Mouse (Mus musculus) embryonic facial prominence, embryonic 14.5 days (tissue): ENCODE measurements around the gene Irx5. TPM values are rescaled to one million over a fixed set of nuclear protein-coding genes. Genes with fewer than 3 reads are reported as not detected.

Experiments
- ATAC-seq: fragments of 200-750 bp; cut with Nextera tagmentation; 2 replicates; pipeline ENCODE4 v1.8.0; 2017; ENCODE audit warnings: low read depth, moderate number of reproducible peaks, moderate TSS enrichment
- DNase-seq: peaks from one replicate; pipeline ENCODE4 v3.0.0-alpha.2; 2015; ENCODE audit warnings: low spot score
- H3K27ac ChIP-seq: fragments of 300-500 bp; sonication (generic); replicated peaks from 2 replicates; pipeline ENCODE4 v1.5.1; 2014; ENCODE audit warnings: low read depth, mild to moderate bottlenecking, low read length, moderate library complexity
- H3K27me3 ChIP-seq: fragments of 300-500 bp; sonication (generic); replicated peaks from 2 replicates; pipeline ENCODE4 v1.6.1; 2014; ENCODE audit warnings: low read length; ENCODE audit not compliant: control insufficient read depth, insufficient read depth
- H3K36me3 ChIP-seq: fragments of 300-500 bp; sonication (generic); 2 replicates; pipeline ENCODE4 v1.6.1; 2014; ENCODE audit warnings: low read length, mixed read lengths; ENCODE audit not compliant: control insufficient read depth, insufficient read depth
- H3K4me1 ChIP-seq: fragments of 300-500 bp; sonication (generic); 2 replicates; pipeline ENCODE4 v1.6.1; 2014; ENCODE audit warnings: antibody characterized with exemption, low read length; ENCODE audit not compliant: control insufficient read depth, insufficient read depth
- H3K4me2 ChIP-seq: fragments of 300-500 bp; sonication (generic); 2 replicates; pipeline ENCODE4 v1.6.1; 2014; ENCODE audit warnings: low read depth, mild to moderate bottlenecking, low read length, moderate library complexity, mixed read lengths
- H3K4me3 ChIP-seq: fragments of 300-500 bp; sonication (generic); 2 replicates; pipeline ENCODE4 v1.5.1; 2014; ENCODE audit warnings: low read depth, mild to moderate bottlenecking, low read length
- H3K9ac ChIP-seq: fragments of 300-500 bp; sonication (generic); 2 replicates; pipeline ENCODE4 v1.6.1; 2014; ENCODE audit warnings: low read depth, mild to moderate bottlenecking, low read length, moderate library complexity, mixed read lengths
- H3K9me3 ChIP-seq: fragments of 300-500 bp; sonication (generic); 2 replicates; pipeline ENCODE4 v1.6.1; 2016; ENCODE audit warnings: low read length; ENCODE audit not compliant: control insufficient read depth
- WGBS: fragments of 180-500 bp; shearing (Covaris S2); extraction: QIAGEN DNeasy Blood & Tissue Kit; methylation state at CpG from one replicate; pipeline ENCODE4 v1.1.7; 2014; 5-methylcytosine and 5-hydroxymethylcytosine counted together
- polyA plus RNA-seq: library from polyadenylated mRNA; unstranded; fragments of >200 nt; fragmentation: Nextera tagmentation; extraction: Ambion mirVana; gene quantifications from 2 replicates; pipeline ENCODE4 v1.2.1, GENCODE M21; 2014

The Irx5 gene
- polyA plus RNA-seq, 1 experiment from 2014 or later, result 11.4 TPM

- peaks cover 3% of the 10 kb centered on the region; the same call in 1 of the 2 replicates for H3K4me1 ChIP-seq
- H3K9ac ChIP-seq, result no peak overlapping the region
- H3K4me2 ChIP-seq, result no peak overlapping the region
- no peak overlapping the region for H3K27ac ChIP-seq
- no peak overlapping the region for H3K4me3 ChIP-seq
- H3K27me3 ChIP-seq, result 0 out of 2 replicates have a peak, but pooled peaks cover 4% of the 10 kb centered on the region
- H3K9me3 ChIP-seq, result no peaks in the 10 kb centered on the region
- WGBS, result 44% methylated on average over 2 of the region's 2 CpGs
- DNase-seq (no peak), ATAC-seq (no peak)
- no peaks in the 10 kb centered on the region for H3K36me3 ChIP-seq
These were observed 23.1 kb downstream of the Irx5 start for GRCm38 (mm10) chr8:92380571-92380970.

GRCm38 (mm10) chr8:92387893-92388292, 30.5 kb downstream of the Irx5 start:
- Histone ChIP-seq H3K9ac (no peak overlapping the region), H3K4me1 (no peaks in the 10 kb centered on the region), H3K4me3 (no peak overlapping the region), H3K27ac (no peak overlapping the region), H3K9me3 (no peaks in the 10 kb centered on the region), H3K36me3 (no peaks in the 10 kb centered on the region), H3K27me3 (no peaks in the 10 kb centered on the region), H3K4me2 (no peak overlapping the region)
- WGBS, result 78% methylated on average over 4 of the region's 4 CpGs
- DNase-seq (peak; percentile 62), ATAC-seq (peak; percentile 62; the same call in 1 of the 2 replicates)

GRCm38 (mm10) chr8:92404218-92404617, 46.8 kb downstream of the Irx5 start:
- 86% methylated on average over 2 of the region's 2 CpGs for WGBS
- DNase-seq (no peak), ATAC-seq (no peak)

GRCm38 (mm10) chr8:92408092-92408491, 50.7 kb downstream of the Irx5 start:
- peaks cover 3% of the 10 kb centered on the region; the same call in 1 of the 2 replicates for H3K4me1 ChIP-seq
- no peak overlapping the region for H3K4me3 ChIP-seq
- H3K9ac ChIP-seq, result no peak overlapping the region
- no peaks in the 10 kb centered on the region for H3K36me3 ChIP-seq
- H3K9me3 ChIP-seq, result no peaks in the 10 kb centered on the region
- peak; percentile 9 for DNase-seq
- 43% methylated on average over 7 of the region's 7 CpGs for WGBS
- no peak overlapping the region for H3K4me2 ChIP-seq
- H3K27me3 ChIP-seq, result peaks cover 4% of the 10 kb centered on the region; the same call in 1 of the 2 replicates
- no peak overlapping the region for H3K27ac ChIP-seq
- no peak for ATAC-seq

More at GRCm38 (mm10) chr8:92404218-92404617, 46.8 kb downstream of the Irx5 start:
- Histone ChIP-seq H3K4me2 (no peak overlapping the region), H3K27ac (no peak overlapping the region), H3K4me1 (peaks cover 3% of the 10 kb centered on the region; the same call in 1 of the 2 replicates), H3K9me3 (no peaks in the 10 kb centered on the region), H3K36me3 (no peaks in the 10 kb centered on the region), H3K27me3 (peaks cover 1% of the 10 kb centered on the region; the same call in 1 of the 2 replicates), H3K4me3 (no peak overlapping the region), H3K9ac (no peak overlapping the region)

GRCm38 (mm10) chr8:92413583-92413982, 56.2 kb downstream of the Irx5 start:
- 67% methylated on average over 6 of the region's 6 CpGs for WGBS
- no peaks in the 10 kb centered on the region for H3K9me3 ChIP-seq
- no peak overlapping the region for H3K4me3 ChIP-seq
- H3K4me2 ChIP-seq, result no peak overlapping the region
- DNase-seq (no peak), ATAC-seq (no peak)
- no peak overlapping the region for H3K9ac ChIP-seq
- no peaks in the 10 kb centered on the region for H3K36me3 ChIP-seq
- no peaks in the 10 kb centered on the region for H3K4me1 ChIP-seq
- no peak overlapping the region for H3K27ac ChIP-seq
- H3K27me3 ChIP-seq, result peaks cover 4% of the 10 kb centered on the region; the same call in 1 of the 2 replicates

GRCm38 (mm10) chr8:92420666-92421065, 63.2 kb downstream of the Irx5 start:
- Histone ChIP-seq H3K9ac (no peak overlapping the region), H3K4me2 (no peak overlapping the region), H3K4me1 (no peaks in the 10 kb centered on the region), H3K9me3 (no peaks in the 10 kb centered on the region), H3K27ac (no peak overlapping the region), H3K4me3 (no peak overlapping the region), H3K27me3 (no peaks in the 10 kb centered on the region), H3K36me3 (no peaks in the 10 kb centered on the region)
- ATAC-seq, result no peak
- peak; percentile 54 for DNase-seq
- WGBS, result 64% methylated on average over 7 of the region's 7 CpGs
